In genomic region chr10:42180333-42180732, GRCm38 (mm10) we compare ENCODE assay signal across 19 mouse cellular contexts.
"Had no signal": no experiment of that assay in that cellular context is flagged by ENCODE, and none has a peak within 500 bp of the region (broad histone marks: within the 10 kb centered on the region; RNA-seq: fewer than 3 reads in every experiment).

No protein-coding gene starts in this region.

- DNase-seq: lung, adult 18-20 months; lung, embryonic 14.5 days; lung, postnatal 14 days; lung, postnatal 4 days; midbrain, embryonic 14.5 days; retina, postnatal 1 day; right cerebral cortex, adult 18-20 months; right cerebral cortex, postnatal 25 days; right cerebral cortex, postnatal 4 days; spleen, adult 18-20 months; thymus, adult 18-20 months; thymus, postnatal 14 days; thymus, postnatal 36 days had no signal

- H3K9me3 ChIP-seq: midbrain, embryonic 10.5 days; midbrain, embryonic 12.5 days; neural tube, embryonic 13.5 days; neural tube, embryonic 15.5 days had no signal

- ATAC-seq: midbrain, embryonic 16.5 days had no signal

- H3K27ac ChIP-seq: midbrain, embryonic 10.5 days; midbrain, embryonic 12.5 days; neural tube, embryonic 13.5 days; neural tube, embryonic 15.5 days had no signal

- H3K4me2 ChIP-seq: lung, embryonic 14.5 days; midbrain, embryonic 12.5 days; neural tube, embryonic 13.5 days; neural tube, embryonic 15.5 days had no signal

- H3K27me3 ChIP-seq: midbrain, embryonic 12.5 days; neural tube, embryonic 13.5 days; neural tube, embryonic 15.5 days had no signal

- H3K9ac ChIP-seq: lung, embryonic 14.5 days; midbrain, embryonic 12.5 days; neural tube, embryonic 13.5 days; neural tube, embryonic 15.5 days had no signal

- H3K4me1 ChIP-seq: midbrain, embryonic 12.5 days; neural tube, embryonic 15.5 days had no signal

- H3K4me3 ChIP-seq: midbrain, embryonic 10.5 days; midbrain, embryonic 12.5 days; myocyte; neural tube, embryonic 13.5 days; neural tube, embryonic 15.5 days had no signal
